Mouse (Mus musculus) hindbrain, embryonic 14.5 days (tissue): ENCODE measurements at regions not wholly inside any gene's neighbourhood (a gene's known extent, or its start where the extent isn't known, plus 50 kb on each side); places are given as distances from the start of the nearest gene placed in this dataset.
A peak's percentile ranks its signal among the peaks of the same experiment; 100 is the strongest.

ENCODE experiments used
- ATAC-seq: fragments of 200-750 bp; cut with Nextera tagmentation; 2 replicates; pipeline ENCODE4 v1.8.0; 2017; ENCODE audit warnings: moderate number of reproducible peaks, mild to moderate bottlenecking, moderate TSS enrichment, moderate library complexity; ENCODE audit not compliant: low FRiP score
- DNase-seq: peaks from one replicate; pipeline ENCODE4 v3.0.0-alpha.2; 2015; ENCODE audit warnings: low spot score
- H3K27ac ChIP-seq: fragments of 300-500 bp; sonication (generic); 2 replicates; pipeline ENCODE4 v1.5.1; 2014; ENCODE audit warnings: mild to moderate bottlenecking, moderate library complexity
- H3K27me3 ChIP-seq: fragments of 300-500 bp; sonication (generic); 2 replicates; pipeline ENCODE4 v1.6.1; 2014; ENCODE audit warnings: mild to moderate bottlenecking, low read length, mixed read lengths; ENCODE audit not compliant: control insufficient read depth, insufficient read depth
- H3K36me3 ChIP-seq: fragments of 300-500 bp; sonication (generic); replicated peaks from 2 replicates; pipeline ENCODE4 v1.6.1; 2014; ENCODE audit not compliant: control insufficient read depth, insufficient read depth
- H3K4me1 ChIP-seq: fragments of 300-500 bp; sonication (generic); replicated peaks from 2 replicates; pipeline ENCODE4 v1.6.1; 2014; ENCODE audit warnings: antibody characterized with exemption, low read length, mixed read lengths; ENCODE audit not compliant: control insufficient read depth, insufficient read depth
- H3K4me2 ChIP-seq: fragments of 300-500 bp; sonication (generic); replicated peaks from 2 replicates; pipeline ENCODE4 v1.6.1; 2014; ENCODE audit warnings: mild to moderate bottlenecking, moderate library complexity
- H3K4me3 ChIP-seq: fragments of 300-500 bp; sonication (generic); replicated peaks from 2 replicates; pipeline ENCODE4 v1.5.1; 2014; ENCODE audit warnings: mild to moderate bottlenecking, low read length
- H3K9ac ChIP-seq: fragments of 300-500 bp; sonication (generic); 2 replicates; pipeline ENCODE4 v1.6.1; 2014
- H3K9me3 ChIP-seq: fragments of 300-500 bp; sonication (generic); 2 replicates; pipeline ENCODE4 v1.6.1; 2016; ENCODE audit warnings: low read length; ENCODE audit not compliant: control insufficient read depth
- WGBS: fragments of 180-500 bp; shearing (Covaris S2); extraction: QIAGEN DNeasy Blood & Tissue Kit; methylation state at CpG from one replicate; pipeline ENCODE4 v1.1.7; 2014; 5-methylcytosine and 5-hydroxymethylcytosine counted together

DNA sequence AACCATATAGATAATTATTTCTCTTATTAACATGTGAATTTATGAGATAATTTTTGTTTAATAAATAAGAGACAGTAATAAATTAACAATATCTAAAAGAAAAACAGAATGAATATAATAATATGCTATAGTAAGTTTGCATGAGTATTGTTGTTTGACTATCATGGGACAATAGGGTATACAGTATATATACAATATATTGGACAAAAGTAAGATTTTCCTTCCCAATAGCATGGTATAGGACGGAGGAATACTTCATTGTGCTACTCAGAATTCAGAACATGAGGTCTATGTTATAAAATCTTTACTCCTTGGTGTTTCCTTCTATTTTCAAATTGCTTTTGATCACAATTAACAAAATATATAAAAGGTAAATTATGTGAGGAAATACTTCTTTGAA lies 771.0 kb upstream of the Pcdh20 start:
- Histone ChIP-seq H3K4me2 (no peak overlapping the region), H3K36me3 (no peaks in the 10 kb centered on the region), H3K27ac (no peak overlapping the region), H3K9ac (no peak overlapping the region), H3K9me3 (no peaks in the 10 kb centered on the region), H3K4me3 (no peak overlapping the region), H3K27me3 (no peaks in the 10 kb centered on the region), H3K4me1 (no peaks in the 10 kb centered on the region)
- DNase-seq (no peak), ATAC-seq (no peak)
- 89% methylated on average over 1 of the region's 1 CpGs for WGBS

DNA sequence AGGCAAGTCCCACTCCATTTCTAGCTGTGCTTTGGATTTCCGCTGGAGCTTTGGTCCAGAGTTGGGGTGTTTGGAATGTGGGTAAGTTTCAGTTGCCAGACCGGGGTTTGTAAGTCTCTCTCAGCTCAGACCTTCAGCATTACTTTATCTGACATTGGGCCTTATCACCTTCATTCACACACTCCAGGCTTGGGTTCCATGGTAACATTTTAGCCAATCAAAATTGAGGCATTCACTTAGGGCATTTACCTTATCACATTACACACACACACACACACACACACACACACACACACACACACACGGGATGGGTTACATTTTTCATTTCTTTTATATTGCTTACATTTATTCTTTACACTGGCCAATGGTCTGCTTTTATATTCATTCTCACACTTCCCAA lies 765.3 kb upstream of the Pcdh20 start:
- DNase-seq = no peak
- WGBS = 85% methylated on average over 3 of the region's 3 CpGs
- H3K27ac ChIP-seq = no peak overlapping the region
- H3K9ac ChIP-seq = no peak overlapping the region
- H3K36me3 ChIP-seq = no peaks in the 10 kb centered on the region
- no peaks in the 10 kb centered on the region for H3K27me3 ChIP-seq
- no peak for ATAC-seq
- no peaks in the 10 kb centered on the region for H3K9me3 ChIP-seq
- no peaks in the 10 kb centered on the region for H3K4me1 ChIP-seq
- no peak overlapping the region for H3K4me2 ChIP-seq
- H3K4me3 ChIP-seq = no peak overlapping the region

GRCm38 (mm10) chr14:89230482-89230881 lies 759.3 kb upstream of the Pcdh20 start:
- no peaks in the 10 kb centered on the region for H3K27me3 ChIP-seq
- WGBS = 43% methylated on average over 8 of the region's 8 CpGs
- no peaks in the 10 kb centered on the region for H3K36me3 ChIP-seq
- ATAC-seq (no peak), DNase-seq (peak; percentile 30)
- H3K4me1 ChIP-seq = no peaks in the 10 kb centered on the region; the same call in 1 of the 2 replicates
- no peak overlapping the region for H3K27ac ChIP-seq
- no peaks in the 10 kb centered on the region for H3K9me3 ChIP-seq
- H3K4me2 ChIP-seq = peak overlapping the region; percentile 16
- H3K4me3 ChIP-seq = no peak overlapping the region
- no peak overlapping the region for H3K9ac ChIP-seq

- no peak overlapping the region for H3K27ac ChIP-seq
- WGBS = 27% methylated on average over 1 of the region's 1 CpGs
- no peaks in the 10 kb centered on the region for H3K4me1 ChIP-seq
- ATAC-seq (no peak), DNase-seq (no peak)
- H3K9ac ChIP-seq = no peak overlapping the region
- H3K36me3 ChIP-seq = no peaks in the 10 kb centered on the region
- no peak overlapping the region for H3K4me3 ChIP-seq
- H3K9me3 ChIP-seq = no peaks in the 10 kb centered on the region
- no peaks in the 10 kb centered on the region for H3K27me3 ChIP-seq
- H3K4me2 ChIP-seq = no peak overlapping the region
These were observed 746.2 kb upstream of the Pcdh20 start for GRCm38 (mm10) chr14:89217390-89217789.

DNA sequence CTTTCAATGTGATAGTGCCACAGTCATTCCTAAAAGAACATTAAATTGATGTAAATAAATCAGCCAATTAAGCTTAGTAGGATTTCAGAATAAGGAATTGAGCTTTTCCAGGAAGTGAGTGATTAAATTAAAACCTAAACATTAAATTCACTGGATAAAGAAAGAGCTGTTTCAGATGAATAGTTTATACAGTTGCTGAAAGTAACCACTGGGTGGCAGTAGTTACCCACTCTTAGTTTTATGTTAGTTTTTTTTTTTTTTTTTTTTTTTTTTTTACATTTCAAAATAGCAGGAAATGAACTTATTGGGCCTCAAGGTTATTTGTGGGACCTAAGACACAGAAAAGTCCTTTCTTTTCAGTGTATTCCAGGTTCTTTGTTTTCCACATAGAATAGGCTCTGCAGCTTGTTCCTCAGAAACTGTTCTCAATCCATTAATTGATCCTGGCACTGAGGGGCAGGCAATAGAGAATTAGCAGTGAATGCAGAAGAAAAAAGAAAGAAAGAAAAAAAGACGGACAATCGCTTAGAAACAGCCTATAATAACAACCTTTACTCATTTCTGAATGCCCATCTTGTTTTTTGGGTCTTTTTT lies 710.3 kb upstream of the Pcdh20 start:
- DNase-seq = peak; percentile 81
- no peaks in the 10 kb centered on the region for H3K27me3 ChIP-seq
- no peak for ATAC-seq

GRCm38 (mm10) chr14:89142994-89143686 lies 671.9 kb upstream of the Pcdh20 start:
- Histone ChIP-seq H3K4me3 (no peak overlapping the region), H3K27ac (no peak overlapping the region), H3K36me3 (no peaks in the 10 kb centered on the region), H3K9ac (no peak overlapping the region), H3K4me1 (no peaks in the 10 kb centered on the region), H3K9me3 (no peaks in the 10 kb centered on the region), H3K27me3 (no peaks in the 10 kb centered on the region), H3K4me2 (no peak overlapping the region)
- no peak for DNase-seq
- 50% methylated on average over 3 of the region's 3 CpGs for WGBS
- ATAC-seq = no peak; the same call in 1 of the 2 replicates

More for the DNA sequence above, 710.3 kb upstream of the Pcdh20 start:
- no peaks in the 10 kb centered on the region for H3K36me3 ChIP-seq
- 34% methylated on average over 2 of the region's 2 CpGs for WGBS
- H3K27ac ChIP-seq = no peak overlapping the region
- no peaks in the 10 kb centered on the region for H3K9me3 ChIP-seq
- H3K4me2 ChIP-seq = no peak overlapping the region
- no peak overlapping the region for H3K9ac ChIP-seq
- H3K4me1 ChIP-seq = no peaks in the 10 kb centered on the region; the same call in 1 of the 2 replicates
- no peak overlapping the region for H3K4me3 ChIP-seq

DNA sequence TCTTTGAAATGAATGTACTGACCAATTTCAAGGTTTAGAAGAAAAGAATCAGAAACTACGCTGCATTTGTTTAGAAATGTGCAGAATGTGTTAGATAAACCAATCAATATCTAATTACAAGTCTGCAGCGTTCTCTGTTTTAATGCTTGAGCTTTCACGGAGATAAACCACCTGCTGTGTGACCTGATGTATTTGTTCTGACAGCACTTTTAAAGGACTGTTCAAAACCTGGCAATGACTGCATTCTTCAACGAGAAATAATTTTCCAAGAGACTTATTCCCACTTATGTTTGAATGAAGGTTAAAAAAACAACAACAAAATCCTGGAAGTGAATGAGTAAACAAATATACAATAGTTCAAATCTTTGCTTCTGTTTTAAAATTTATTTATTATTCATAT lies 628.1 kb upstream of the Pcdh20 start:
- no peak overlapping the region for H3K4me2 ChIP-seq
- ATAC-seq (no peak), DNase-seq (peak; percentile 28)
- H3K4me3 ChIP-seq = no peak overlapping the region
- no peaks in the 10 kb centered on the region for H3K27me3 ChIP-seq
- no peak overlapping the region for H3K27ac ChIP-seq
- H3K9me3 ChIP-seq = no peaks in the 10 kb centered on the region
- no peak overlapping the region for H3K9ac ChIP-seq
- H3K4me1 ChIP-seq = no peaks in the 10 kb centered on the region
- WGBS = 31% methylated on average over 4 of the region's 4 CpGs
- H3K36me3 ChIP-seq = no peaks in the 10 kb centered on the region

GRCm38 (mm10) chr14:89089661-89090060 lies 618.5 kb upstream of the Pcdh20 start:
- Histone ChIP-seq H3K9me3 (no peaks in the 10 kb centered on the region), H3K9ac (no peak overlapping the region), H3K4me1 (no peaks in the 10 kb centered on the region), H3K4me2 (no peak overlapping the region), H3K27ac (no peak overlapping the region), H3K36me3 (no peaks in the 10 kb centered on the region), H3K27me3 (no peaks in the 10 kb centered on the region), H3K4me3 (no peak overlapping the region)
- 61% methylated on average over 1 of the region's 1 CpGs for WGBS
- DNase-seq = no peak
- ATAC-seq = no peak

- H3K4me2 ChIP-seq = no peak overlapping the region
- WGBS = 89% methylated on average over 1 of the region's 1 CpGs
- H3K36me3 ChIP-seq = no peaks in the 10 kb centered on the region
- H3K4me3 ChIP-seq = no peak overlapping the region
- no peaks in the 10 kb centered on the region for H3K9me3 ChIP-seq
- H3K9ac ChIP-seq = no peak overlapping the region
- no peaks in the 10 kb centered on the region for H3K4me1 ChIP-seq
- no peaks in the 10 kb centered on the region for H3K27me3 ChIP-seq
- ATAC-seq (no peak), DNase-seq (no peak)
- H3K27ac ChIP-seq = no peak overlapping the region
These were observed 604.8 kb upstream of the Pcdh20 start for GRCm38 (mm10) chr14:89076014-89076413.
